Mouse (Mus musculus) spleen, embryonic (tissue): Measurements from ENCODE around the gene Trip12.

Experiments
- CTCF ChIA-PET: fragments of 350-600 bp; sonication (Branson Sonifier 250); formaldehyde crosslinking; loops from one replicate; lab custom pipeline; 2022; lab: Charles Lee

Gene Trip12

GRCm38 (mm10) chr1:84795335-84795734 lies 45.0 kb downstream of the Trip12 start:
- CTCF ChIA-PET = no interaction called here

DNA sequence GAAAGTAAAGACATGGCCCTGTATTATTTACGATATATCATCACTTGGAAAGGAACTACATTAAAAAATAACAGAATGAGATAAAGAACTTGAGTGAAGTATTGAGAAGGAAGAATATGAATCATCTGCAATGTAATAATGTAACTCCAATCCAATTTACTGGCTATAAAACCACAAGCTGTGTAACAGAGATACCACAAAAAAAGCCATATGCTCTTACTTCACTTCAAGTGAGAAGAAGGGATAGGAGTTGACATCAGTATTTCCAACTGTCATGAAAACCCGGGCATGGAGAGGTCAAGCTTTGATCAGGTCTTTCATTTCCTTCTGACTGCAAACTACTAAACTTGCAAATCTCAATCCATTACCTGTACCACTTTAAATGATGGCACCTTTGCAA lies 48.9 kb downstream of the Trip12 start:
- CTCF ChIA-PET = interaction anchor here (0.6 kb wide), 1 partner anchor 77 kb away, joined by 3 read pairs; no protein-coding TSS in a partner anchor

GRCm38 (mm10) chr1:84780630-84781029 lies 59.7 kb downstream of the Trip12 start:
- CTCF ChIA-PET = no interaction called here

- CTCF ChIA-PET = no interaction called here
Observed at GRCm38 (mm10) chr1:84777455-84777854, 62.9 kb downstream of the Trip12 start.

GRCm38 (mm10) chr1:84758843-84759242 lies 81.5 kb downstream of the Trip12 start:
- CTCF ChIA-PET = no interaction called here

- CTCF ChIA-PET = interaction anchor here (0.5 kb wide), 1 partner anchor 22 kb away, joined by 3 read pairs; no protein-coding TSS in a partner anchor
Observed at GRCm38 (mm10) chr1:84742156-84742555, 98.2 kb downstream of the Trip12 start.

- CTCF ChIA-PET = interaction anchor here (0.6 kb wide), 1 partner anchor 23 kb away, joined by 5 read pairs; no protein-coding TSS in a partner anchor
Observed at GRCm38 (mm10) chr1:84740080-84740479, 100.2 kb downstream of the Trip12 start.

GRCm38 (mm10) chr1:84737097-84737496 lies 103.2 kb downstream of the Trip12 start:
- CTCF ChIA-PET = no interaction called here

DNA sequence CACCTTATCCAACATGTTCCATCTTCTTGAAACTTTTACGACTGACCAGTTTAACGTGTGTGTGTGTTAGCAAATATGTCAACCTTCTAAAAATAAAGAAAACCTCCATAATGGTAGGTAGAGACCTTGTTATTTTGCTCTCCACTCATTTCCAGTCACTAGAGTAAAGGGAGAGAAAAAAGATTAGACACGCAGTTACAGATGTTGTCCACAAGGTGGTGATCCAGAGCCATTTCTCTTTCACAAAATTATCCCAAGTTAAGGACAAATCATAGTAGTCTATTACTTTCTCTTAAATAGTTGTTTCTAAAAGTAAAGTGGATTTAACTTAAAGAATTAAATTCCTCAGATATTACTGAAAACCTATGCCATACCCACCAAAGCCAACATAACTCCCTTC lies 106.5 kb downstream of the Trip12 start:
- CTCF ChIA-PET = no interaction called here

DNA sequence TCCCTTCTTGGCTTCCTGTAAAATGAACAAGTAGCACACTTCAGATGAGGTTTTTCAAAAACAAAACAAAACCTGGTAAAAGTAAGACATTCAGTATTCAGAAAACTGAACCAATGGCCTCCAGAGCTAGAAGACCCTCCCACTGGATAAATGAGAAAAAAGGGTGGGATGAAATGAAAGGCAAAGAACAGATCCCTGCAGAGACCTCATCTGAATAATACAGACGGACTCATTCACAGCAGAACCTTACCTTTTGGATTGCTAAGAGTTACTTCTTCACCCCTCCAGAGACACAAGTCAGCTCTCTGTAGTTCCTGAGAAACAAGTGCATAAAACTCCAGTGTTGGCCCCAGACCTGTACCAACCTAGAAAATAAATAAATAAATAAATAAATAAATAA lies 108.6 kb downstream of the Trip12 start:
- CTCF ChIA-PET = no interaction called here

DNA sequence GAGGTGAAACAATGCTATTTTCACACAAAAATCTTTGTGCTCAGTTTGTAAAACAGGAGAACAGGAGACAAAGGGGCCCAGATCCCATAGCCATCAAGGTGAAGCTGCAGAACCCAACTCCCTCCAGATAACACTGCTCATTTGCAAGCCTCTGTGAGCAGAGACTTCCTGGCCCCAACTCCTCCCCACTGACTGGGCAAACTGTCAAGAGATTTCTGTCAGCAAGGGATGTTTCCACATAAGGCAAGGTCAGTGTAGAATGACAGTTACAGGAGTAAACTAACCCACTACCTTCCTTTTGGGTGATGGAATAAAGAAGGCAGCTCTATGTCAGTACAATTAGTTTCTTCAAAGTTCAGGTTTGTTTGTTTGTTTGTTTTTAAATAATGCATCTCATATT lies 117.5 kb downstream of the Trip12 start:
- CTCF ChIA-PET = no interaction called here

GRCm38 (mm10) chr1:84722371-84722770 lies 117.9 kb downstream of the Trip12 start:
- CTCF ChIA-PET = no interaction called here

GRCm38 (mm10) chr1:84721942-84722341 lies 118.4 kb downstream of the Trip12 start:
- CTCF ChIA-PET = no interaction called here

GRCm38 (mm10) chr1:84709810-84710785 lies 130.2 kb downstream of the Trip12 start:
- CTCF ChIA-PET = interaction anchor here (0.7 kb wide), 1 partner anchor 916 kb away, joined by 3 read pairs; no protein-coding TSS in a partner anchor

DNA sequence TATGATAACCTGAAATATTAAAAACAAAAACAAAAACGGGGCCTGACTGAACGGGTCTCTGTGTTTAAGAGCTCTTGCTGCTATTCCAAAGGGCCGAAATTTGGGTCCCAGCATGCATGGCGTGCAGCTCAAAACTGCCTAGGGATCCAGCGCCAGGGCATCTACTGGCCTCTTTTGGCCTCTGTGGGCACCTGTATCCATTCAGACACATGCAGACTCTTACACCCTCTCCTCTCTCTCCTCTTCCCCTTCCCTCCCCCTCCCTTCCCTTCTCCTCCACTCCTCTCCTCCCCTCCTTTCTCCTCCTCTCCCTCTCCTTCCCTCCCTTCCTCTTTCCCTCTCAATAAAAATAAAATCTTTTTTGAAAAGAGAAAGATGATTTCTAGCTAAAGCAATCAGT lies 130.9 kb downstream of the Trip12 start:
- CTCF ChIA-PET = interaction anchor here (0.7 kb wide), 1 partner anchor 915 kb away, joined by 3 read pairs; no protein-coding TSS in a partner anchor

DNA sequence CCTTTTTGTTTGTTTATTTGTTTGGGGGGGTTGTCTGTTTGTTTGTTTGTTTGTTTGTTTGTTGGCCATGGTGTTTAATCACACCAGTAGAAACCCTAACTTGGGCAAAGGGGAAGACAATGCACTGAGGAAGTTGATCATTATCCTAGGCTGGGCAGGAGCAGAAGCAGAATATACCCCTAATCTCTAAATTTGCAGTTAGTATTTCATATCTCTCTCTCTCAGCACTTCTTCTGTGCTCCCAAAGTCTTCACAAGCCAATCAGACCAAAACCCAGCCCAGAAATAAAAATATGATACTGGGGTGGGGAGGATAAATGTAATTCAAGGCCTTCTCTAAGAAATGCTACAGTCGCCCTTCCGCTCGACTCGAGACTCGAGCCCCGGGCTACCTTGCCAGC lies 140.1 kb downstream of the Trip12 start:
- CTCF ChIA-PET = no interaction called here

DNA sequence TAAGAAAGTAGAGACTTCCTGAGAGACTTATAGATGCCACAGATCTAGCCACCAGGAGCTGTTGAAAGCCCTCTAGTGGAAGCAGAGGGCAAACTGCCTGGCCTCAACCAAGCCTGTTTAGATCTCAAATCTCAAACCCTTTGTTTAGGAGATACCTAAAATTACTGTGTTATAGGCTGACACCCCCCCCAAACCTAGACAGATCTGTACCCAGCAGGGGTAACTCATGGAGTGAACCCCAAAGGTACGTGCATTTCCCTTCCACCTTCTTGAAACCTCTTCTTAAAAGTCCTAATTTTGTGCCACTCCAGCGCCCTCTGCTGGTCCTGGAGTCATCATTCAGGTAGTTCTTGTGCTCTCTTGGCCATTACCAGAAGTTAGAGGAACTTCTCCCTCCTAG lies 143.2 kb downstream of the Trip12 start:
- CTCF ChIA-PET = no interaction called here

DNA sequence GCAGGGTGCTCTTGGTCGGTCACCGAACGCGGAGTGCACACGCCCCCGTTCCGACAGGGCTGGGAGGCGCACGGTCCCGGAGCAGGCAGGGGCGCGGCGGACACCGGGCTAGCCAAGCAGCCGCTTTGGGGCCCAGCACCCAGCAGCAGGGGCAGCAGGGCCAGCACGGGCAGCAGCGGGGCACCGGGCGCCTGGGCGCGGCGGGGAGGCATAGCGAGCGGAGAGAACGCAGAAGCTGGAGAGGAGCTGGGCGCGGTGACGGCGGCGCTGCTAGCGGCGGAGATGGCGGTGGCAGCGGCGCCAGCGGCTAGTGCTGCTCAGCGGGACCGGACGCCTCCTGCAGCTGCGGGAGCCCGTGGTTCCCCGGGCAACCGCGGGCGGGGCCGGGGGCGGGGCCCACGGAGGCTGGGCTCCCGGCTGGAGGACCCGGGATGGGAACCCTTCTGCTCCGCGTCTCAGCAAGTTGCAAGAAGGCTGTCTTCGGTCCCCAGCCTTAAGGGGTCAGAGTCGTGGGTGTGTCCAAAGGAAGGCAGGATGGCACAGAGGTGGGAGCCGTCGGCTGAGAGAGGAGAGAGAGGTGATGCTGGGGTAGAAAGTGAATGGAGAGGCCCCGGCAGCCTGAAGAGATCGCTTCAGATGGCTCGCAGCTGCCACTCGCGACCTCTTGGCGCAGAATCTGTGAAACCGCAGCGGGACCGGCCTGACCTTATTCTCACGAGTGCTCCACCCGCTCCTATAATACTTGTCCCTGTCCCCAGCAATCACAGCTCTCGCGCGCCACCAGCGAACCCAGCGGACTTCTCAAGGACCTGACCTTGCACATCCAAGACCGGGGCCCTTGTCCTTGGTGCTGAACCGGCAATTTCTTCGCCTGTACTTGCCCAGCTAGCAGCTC lies 144.6 kb downstream of the Trip12 start, which contains the start of gene Dner:
Gene Dner (minus strand): TSS at position 705 of the 895 bp plus-strand sequence.
- CTCF ChIA-PET = no interaction called here

DNA sequence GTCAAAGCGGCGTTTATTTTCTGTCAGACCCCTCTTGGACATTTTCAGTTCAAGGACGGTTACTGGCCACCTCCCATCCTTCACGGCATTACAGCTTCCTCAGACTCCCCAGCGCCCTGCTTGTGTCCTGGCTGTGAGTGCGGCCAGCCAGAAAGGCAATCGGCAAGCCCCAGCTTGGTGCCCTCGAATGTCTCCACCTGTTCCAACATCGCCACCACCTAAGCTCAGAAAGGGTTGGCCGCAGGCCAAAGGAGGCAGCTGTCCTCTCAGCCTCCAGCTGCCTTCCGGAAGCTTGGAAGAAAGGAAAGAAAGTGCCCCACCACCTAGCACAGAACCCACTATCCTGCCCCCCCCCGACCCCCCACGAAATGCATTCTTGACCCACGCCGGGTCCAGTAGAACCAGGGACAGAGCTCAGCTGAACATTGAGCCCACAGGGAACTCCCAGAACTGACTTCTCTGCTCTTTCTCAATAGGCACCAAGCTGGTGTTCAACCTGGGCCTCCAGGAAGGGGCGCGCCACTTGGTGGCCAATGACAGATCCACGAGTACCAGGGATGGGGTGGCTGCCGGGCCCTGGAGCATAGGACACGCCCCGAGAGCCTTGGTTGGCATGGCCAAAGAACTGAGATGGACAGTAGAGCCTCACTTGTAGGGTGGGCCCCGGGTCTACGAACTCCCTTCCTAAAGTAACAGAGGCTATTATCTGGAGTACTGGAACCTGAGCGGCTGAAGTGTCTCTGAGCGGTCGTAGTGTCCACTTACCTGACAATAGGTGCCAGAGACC lies 145.4 kb downstream of the Trip12 start:
- CTCF ChIA-PET = no interaction called here

- CTCF ChIA-PET = no interaction called here
Observed at GRCm38 (mm10) chr1:84677910-84678309, 162.4 kb downstream of the Trip12 start.
